21 mouse cellular contexts compared by ENCODE assay signal in the genomic region with DNA sequence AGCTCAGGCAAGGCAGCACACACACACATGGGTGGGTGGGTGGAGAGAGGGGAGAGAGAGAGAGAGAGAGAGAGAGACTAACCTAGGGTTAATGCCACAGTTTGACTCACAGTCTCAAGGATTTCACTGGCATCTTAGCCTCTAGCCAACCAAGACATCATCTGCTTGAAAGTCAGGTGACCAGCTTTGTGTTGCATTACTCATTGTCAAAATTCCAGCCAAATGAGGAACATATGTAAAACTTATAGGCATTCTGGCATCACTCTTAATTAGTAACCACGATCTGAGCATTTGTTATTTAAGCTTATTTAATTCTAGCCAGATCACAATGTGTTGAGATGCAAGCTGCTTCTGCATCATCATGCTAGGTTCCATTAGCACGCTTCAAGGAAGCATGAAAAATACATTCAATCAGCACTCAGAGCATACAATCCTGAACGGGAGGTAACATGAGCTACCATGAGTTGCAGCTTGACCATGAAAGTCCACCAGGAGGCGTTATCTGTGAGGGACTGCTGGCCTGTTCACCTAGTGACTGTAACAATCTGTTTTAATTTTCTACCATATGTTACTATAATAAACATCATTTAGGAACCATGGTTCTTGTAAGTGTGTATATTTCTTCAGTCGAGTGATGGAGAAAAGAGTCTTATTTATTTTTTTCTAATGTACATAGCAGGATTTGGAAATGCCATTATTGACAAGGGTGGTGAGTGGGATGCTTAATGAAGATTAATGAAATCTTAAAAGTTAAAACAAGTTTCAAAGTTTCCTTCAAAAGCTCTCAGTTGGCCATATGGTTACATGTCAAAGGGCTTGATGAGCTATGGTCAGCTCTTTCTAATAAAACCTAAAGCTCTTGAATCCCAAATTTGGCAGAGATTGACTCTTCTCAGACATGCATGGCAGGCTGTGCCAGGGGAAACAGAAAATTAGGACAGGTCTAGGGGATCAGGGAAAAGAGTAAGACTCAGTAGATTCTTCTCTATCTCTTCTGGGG.
DNase-seq lines count a peak whose midpoint lies in the region; TF ChIP-seq lines count a peak whose summit lies in the region.
"Had no signal": no experiment of that assay in that cellular context is flagged by ENCODE, and none has a peak within 500 bp of the region (broad histone marks: within the 10 kb centered on the region; RNA-seq: fewer than 3 reads in every experiment).

No protein-coding gene starts in this region.

- 0 out of 2 replicates have a peak, but pooled peaks have one; percentile 10 for TF ChIP-seq CTCF in layer of hippocampus, adult 2 months (conservative IDR thresholded peaks at IDR 0.05)

- no peaks in the 10 kb centered on the region for H3K27me3 ChIP-seq in forebrain, embryonic 10.5 days (ENCODE audit: poor library complexity, severe bottlenecking)
- H3K27me3 ChIP-seq: embryonic facial prominence, embryonic 15.5 days; forebrain, embryonic 12.5 days; heart, embryonic 12.5 days; intestine, embryonic 15.5 days had no signal

- no peak overlapping the region for H3K4me3 ChIP-seq in layer of hippocampus, adult 2 months
- H3K4me3 ChIP-seq in forebrain, embryonic 10.5 days = no peak overlapping the region
- H3K4me3 ChIP-seq: embryonic facial prominence, embryonic 15.5 days; forebrain, embryonic 12.5 days; heart, adult 2 months; heart, embryonic 12.5 days; hindbrain, embryonic 10.5 days; intestine, embryonic 15.5 days had no signal

- H3K4me1 ChIP-seq in forebrain, embryonic 10.5 days = no peaks in the 10 kb centered on the region
- H3K4me1 ChIP-seq: embryonic facial prominence, embryonic 15.5 days; forebrain, embryonic 12.5 days; heart, embryonic 12.5 days; hindbrain, embryonic 10.5 days; intestine, embryonic 15.5 days had no signal

- no peaks in the 10 kb centered on the region for H3K36me3 ChIP-seq in forebrain, embryonic 10.5 days (replicated peaks)
- H3K36me3 ChIP-seq: embryonic facial prominence, embryonic 15.5 days; forebrain, embryonic 12.5 days; heart, embryonic 12.5 days; hindbrain, embryonic 10.5 days; intestine, embryonic 15.5 days had no signal

- DNase-seq in layer of hippocampus, adult 2 months (ENCODE audit: low spot score in 2 of 2) = no peak
- DNase-seq in layer of hippocampus, adult 8-10 months (ENCODE audit: low spot score in 2 of 2) = no peak
- DNase-seq in NIH3T3 (ENCODE audit: low read depth) = peak; percentile 75
- peak; percentile 29 for DNase-seq in brain, adult 2 months (ENCODE audit: low read depth, low spot score)
- DNase-seq in adrenal gland, adult (ENCODE audit: inconsistent age in 2 of 2, low spot score in 1 of 2) = no peak
- no peak for DNase-seq in forebrain, embryonic 10.5 days (ENCODE audit: extremely low spot score, low spot score)
- no peak for DNase-seq in right cerebral cortex, postnatal 4 days
- DNase-seq: adrenal gland, adult 2 months; adrenal gland, postnatal 25 days; B cell, adult 2 months; cerebellum, adult 2 months; cerebellum, postnatal 10 days; gastrocnemius, postnatal 10 days; heart, adult 2 months; kidney, adult 18-20 months had no signal

- no peaks in the 10 kb centered on the region for H3K9me3 ChIP-seq in forebrain, embryonic 10.5 days
- H3K9me3 ChIP-seq: embryonic facial prominence, embryonic 15.5 days; forebrain, embryonic 12.5 days; heart, embryonic 12.5 days; hindbrain, embryonic 10.5 days; intestine, embryonic 15.5 days had no signal

- no peak overlapping the region for H3K27ac ChIP-seq in layer of hippocampus, adult 2 months
- H3K27ac ChIP-seq in forebrain, embryonic 10.5 days = no peak overlapping the region
- H3K27ac ChIP-seq: embryonic facial prominence, embryonic 15.5 days; forebrain, embryonic 12.5 days; heart, adult 2 months; hindbrain, embryonic 10.5 days; hindbrain, embryonic 14.5 days; intestine, embryonic 15.5 days had no signal

- 86% methylated on average over 5 of the region's 5 CpGs for WGBS in forebrain, embryonic 10.5 days

Comparison
In these comparisons a context has a peak if more than half of its experiments do, and no peak if none do; other contexts are left out.
1. DNase-seq: peak in NIH3T3 (single experiment) and brain, adult 2 months (single experiment); none in layer of hippocampus, adult 2 months (0 of 2), layer of hippocampus, adult 8-10 months (0 of 2), adrenal gland, adult (0 of 2), forebrain, embryonic 10.5 days (single experiment) and right cerebral cortex, postnatal 4 days (single experiment).